Mouse (Mus musculus) gastrocnemius, adult 18-20 months (tissue): ENCODE data around the gene Fam221a. TPM values are rescaled to one million over a fixed set of nuclear protein-coding genes. Genes with fewer than 3 reads are reported as not detected.
A peak's percentile ranks its signal among the peaks of the same experiment; 100 is the strongest.

Experiments used
- DNase-seq: peaks from one replicate; pipeline ENCODE4 v3.0.0; 2021; ENCODE audit warnings: low spot score
- long read RNA-seq, 2 experiments: library from polyadenylated mRNA; stranded (forward); transcript quantifications; one replicate each; pipeline ENCODE4 v2.0.0; 2021
- total RNA-seq, 2 experiments: library from RNA; stranded (reverse); gene quantifications; 2 replicates each; pipeline ENCODE4 v1.2.3; 2021

Fam221a gene
- total RNA-seq: not detected
- long read RNA-seq, experiment 1, partial matches to known transcripts: 0 of 1 reads
- long read RNA-seq, experiment 1, other reads (novel, unspliced or antisense): 0 of 1 reads
- long read RNA-seq, experiment 2: 0 reads

- peak; percentile 81 for DNase-seq
These were observed at the start of gene Fam221a for GRCm38 (mm10) chr6:49367159-49368054. Gene Fam221a (plus strand): TSS chr6:49367739.

GRCm38 (mm10) chr6:49318966-49319594 lies 48.5 kb upstream of the Fam221a start, which contains the start of gene Ccdc126:
Gene Ccdc126 (plus strand): TSS chr6:49319274.
- peak; percentile 99 for DNase-seq

- no peak for DNase-seq
These were observed 47.8 kb upstream of the Fam221a start for GRCm38 (mm10) chr6:49319595-49320315.

GRCm38 (mm10) chr6:49321341-49321740 lies 46.2 kb upstream of the Fam221a start:
- DNase-seq: no peak

GRCm38 (mm10) chr6:49322056-49322455 lies 45.5 kb upstream of the Fam221a start:
- DNase-seq: no peak

GRCm38 (mm10) chr6:49322986-49323385 lies 44.6 kb upstream of the Fam221a start:
- no peak for DNase-seq

GRCm38 (mm10) chr6:49324528-49324927 lies 43.0 kb upstream of the Fam221a start:
- DNase-seq: no peak

GRCm38 (mm10) chr6:49325294-49325693 lies 42.2 kb upstream of the Fam221a start:
- no peak for DNase-seq

- DNase-seq: no peak
These were observed 40.7 kb upstream of the Fam221a start for GRCm38 (mm10) chr6:49326846-49327245.

GRCm38 (mm10) chr6:49331369-49332059 lies 36.0 kb upstream of the Fam221a start:
- no peak for DNase-seq

GRCm38 (mm10) chr6:49332060-49332370 lies 35.5 kb upstream of the Fam221a start:
- DNase-seq: no peak

GRCm38 (mm10) chr6:49338566-49338965 lies 29.0 kb upstream of the Fam221a start:
- DNase-seq: no peak

- no peak for DNase-seq
These were observed 28.4 kb upstream of the Fam221a start for GRCm38 (mm10) chr6:49339145-49339544.

GRCm38 (mm10) chr6:49343737-49344469 lies 23.6 kb upstream of the Fam221a start:
- DNase-seq: no peak

- no peak for DNase-seq
These were observed 17.7 kb upstream of the Fam221a start for GRCm38 (mm10) chr6:49349826-49350225.

GRCm38 (mm10) chr6:49354613-49355012 lies 12.9 kb upstream of the Fam221a start:
- no peak for DNase-seq

GRCm38 (mm10) chr6:49355171-49355570 lies 12.4 kb upstream of the Fam221a start:
- DNase-seq: no peak

- DNase-seq: no peak
These were observed 7.1 kb upstream of the Fam221a start for GRCm38 (mm10) chr6:49360420-49360819.

GRCm38 (mm10) chr6:49368212-49368611 lies 673 bp downstream of the Fam221a start:
- DNase-seq: no peak

GRCm38 (mm10) chr6:49372705-49373104 lies 5.2 kb downstream of the Fam221a start:
- no peak for DNase-seq

- DNase-seq: no peak
These were observed 6.4 kb downstream of the Fam221a start for GRCm38 (mm10) chr6:49373943-49374342.
